Mouse (Mus musculus) thymus, adult 2 months (tissue): ENCODE results near the gene Tfr2.

Source experiments
- CTCF ChIP-seq: fragments of 200-500 bp; IDR thresholded peaks from 2 replicates; pipeline ENCODE4 v1.5.1; 2012; ENCODE audit warnings: mild to moderate bottlenecking, control low read depth, low read length, moderate library complexity, borderline replicate concordance; ENCODE audit not compliant: control insufficient read depth, poor library complexity, insufficient read depth; ENCODE audit errors: extremely low read depth
- POLR2A ChIP-seq: fragments of 200-500 bp; IDR thresholded peaks from 2 replicates; pipeline ENCODE4 v1.6.1; 2012; ENCODE audit warnings: mild to moderate bottlenecking, low read length, control low read depth, moderate library complexity; ENCODE audit not compliant: control insufficient read depth, poor library complexity, insufficient read depth; ENCODE audit errors: extremely low read depth

DNA sequence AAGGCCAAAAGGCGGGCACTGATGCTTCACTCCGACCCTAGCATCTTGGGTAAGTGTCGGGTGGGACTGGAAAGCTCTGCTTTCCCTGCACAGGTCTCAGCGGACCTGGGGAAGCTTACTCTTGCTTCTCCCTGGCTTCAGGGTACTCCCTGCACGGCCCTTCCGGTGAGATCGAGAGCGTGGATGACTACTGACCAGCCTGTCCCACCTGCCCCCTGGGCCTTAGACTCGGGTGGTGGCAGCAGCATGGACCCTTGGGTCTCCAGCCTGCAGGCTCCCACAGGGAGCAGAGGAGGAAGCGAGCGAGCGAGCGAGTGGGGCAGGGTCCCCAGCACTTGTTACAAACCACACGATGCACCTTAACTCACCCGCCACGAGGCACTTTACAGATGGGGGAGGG, 44.1 kb upstream of the Tfr2 start:
- TF ChIP-seq CTCF = no peak
- TF ChIP-seq POLR2A = no peak
